Mouse (Mus musculus): Measurements from ENCODE around the gene Acbd6. TPM values are rescaled to one million over a fixed set of nuclear protein-coding genes. Genes with fewer than 3 reads are reported as not detected.

Gene Acbd6
- total RNA-seq, 1 experiment from 2014 or later: 23.6 TPM

GRCm38 (mm10) chr1:155627746-155628145, 69.8 kb downstream of the Acbd6 start:
- no peak for ATAC-seq (ENCODE audit: extremely low read depth, insufficient number of reproducible peaks, low FRiP score, poor library complexity, severe bottlenecking)

- no peak for ATAC-seq (ENCODE audit: extremely low read depth, insufficient number of reproducible peaks, low FRiP score, poor library complexity, severe bottlenecking)
These were observed 78.7 kb downstream of the Acbd6 start for GRCm38 (mm10) chr1:155636648-155637047.

GRCm38 (mm10) chr1:155645816-155646215, 87.9 kb downstream of the Acbd6 start:
- no peak for ATAC-seq (ENCODE audit: extremely low read depth, insufficient number of reproducible peaks, low FRiP score, poor library complexity, severe bottlenecking)

- no peak for ATAC-seq (ENCODE audit: extremely low read depth, insufficient number of reproducible peaks, low FRiP score, poor library complexity, severe bottlenecking)
These were observed 88.7 kb downstream of the Acbd6 start for GRCm38 (mm10) chr1:155646345-155647307.

- no peak for ATAC-seq (ENCODE audit: extremely low read depth, insufficient number of reproducible peaks, low FRiP score, poor library complexity, severe bottlenecking)
These were observed 92.4 kb downstream of the Acbd6 start for GRCm38 (mm10) chr1:155650121-155650846.

GRCm38 (mm10) chr1:155654961-155655360, 97.0 kb downstream of the Acbd6 start:
- no peak for ATAC-seq (ENCODE audit: extremely low read depth, insufficient number of reproducible peaks, low FRiP score, poor library complexity, severe bottlenecking)

GRCm38 (mm10) chr1:155656321-155656720, 98.4 kb downstream of the Acbd6 start:
- no peak for ATAC-seq (ENCODE audit: extremely low read depth, insufficient number of reproducible peaks, low FRiP score, poor library complexity, severe bottlenecking)

GRCm38 (mm10) chr1:155663994-155664393, 106.1 kb downstream of the Acbd6 start:
- no peak for ATAC-seq (ENCODE audit: extremely low read depth, insufficient number of reproducible peaks, low FRiP score, poor library complexity, severe bottlenecking)

- ATAC-seq (ENCODE audit: extremely low read depth, insufficient number of reproducible peaks, low FRiP score, poor library complexity, severe bottlenecking): no peak
These were observed 117.7 kb downstream of the Acbd6 start for GRCm38 (mm10) chr1:155675570-155675969.

- ATAC-seq (ENCODE audit: extremely low read depth, insufficient number of reproducible peaks, low FRiP score, poor library complexity, severe bottlenecking): no peak
These were observed 123.3 kb downstream of the Acbd6 start for GRCm38 (mm10) chr1:155681116-155681799.

GRCm38 (mm10) chr1:155686816-155687215, 128.9 kb downstream of the Acbd6 start:
- ATAC-seq (ENCODE audit: extremely low read depth, insufficient number of reproducible peaks, low FRiP score, poor library complexity, severe bottlenecking): no peak

- ATAC-seq (ENCODE audit: extremely low read depth, insufficient number of reproducible peaks, low FRiP score, poor library complexity, severe bottlenecking): no peak
These were observed 131.2 kb downstream of the Acbd6 start for GRCm38 (mm10) chr1:155689141-155689540.

- no peak for ATAC-seq (ENCODE audit: extremely low read depth, insufficient number of reproducible peaks, low FRiP score, poor library complexity, severe bottlenecking)
These were observed 131.6 kb downstream of the Acbd6 start for GRCm38 (mm10) chr1:155689558-155689957.

GRCm38 (mm10) chr1:155692230-155692629, 134.3 kb downstream of the Acbd6 start:
- ATAC-seq (ENCODE audit: extremely low read depth, insufficient number of reproducible peaks, low FRiP score, poor library complexity, severe bottlenecking): no peak

GRCm38 (mm10) chr1:155693026-155693425, 135.1 kb downstream of the Acbd6 start:
- no peak for ATAC-seq (ENCODE audit: extremely low read depth, insufficient number of reproducible peaks, low FRiP score, poor library complexity, severe bottlenecking)

GRCm38 (mm10) chr1:155693443-155693842, 135.5 kb downstream of the Acbd6 start:
- ATAC-seq (ENCODE audit: extremely low read depth, insufficient number of reproducible peaks, low FRiP score, poor library complexity, severe bottlenecking): no peak

GRCm38 (mm10) chr1:155698373-155699159, 140.6 kb downstream of the Acbd6 start:
- ATAC-seq (ENCODE audit: extremely low read depth, insufficient number of reproducible peaks, low FRiP score, poor library complexity, severe bottlenecking): no peak

- ATAC-seq (ENCODE audit: extremely low read depth, insufficient number of reproducible peaks, low FRiP score, poor library complexity, severe bottlenecking): no peak
These were observed 143.0 kb downstream of the Acbd6 start for GRCm38 (mm10) chr1:155700886-155701285.
